Mouse (Mus musculus) brain, embryonic 14.5 days (tissue): ENCODE measurements at regions not wholly inside any gene's neighbourhood (a gene's known extent, or its start where the extent isn't known, plus 50 kb on each side); places are given as distances from the start of the nearest gene placed in this dataset.

ENCODE experiments used
- CTCF ChIP-seq: fragments of 200-500 bp; IDR thresholded peaks from 2 replicates; pipeline ENCODE4 v1.5.1; 2012; ENCODE audit warnings: inconsistent platforms, mild to moderate bottlenecking, moderate library complexity, borderline replicate concordance; ENCODE audit not compliant: insufficient read depth, insufficient read length; ENCODE audit errors: extremely low read depth
- POLR2A ChIP-seq: fragments of 200-500 bp; IDR thresholded peaks from 2 replicates; pipeline ENCODE4 v1.6.1; 2012; ENCODE audit warnings: mild to moderate bottlenecking, inconsistent platforms, borderline replicate concordance; ENCODE audit not compliant: poor library complexity, insufficient read depth, insufficient read length, severe bottlenecking; ENCODE audit errors: extremely low read depth

DNA sequence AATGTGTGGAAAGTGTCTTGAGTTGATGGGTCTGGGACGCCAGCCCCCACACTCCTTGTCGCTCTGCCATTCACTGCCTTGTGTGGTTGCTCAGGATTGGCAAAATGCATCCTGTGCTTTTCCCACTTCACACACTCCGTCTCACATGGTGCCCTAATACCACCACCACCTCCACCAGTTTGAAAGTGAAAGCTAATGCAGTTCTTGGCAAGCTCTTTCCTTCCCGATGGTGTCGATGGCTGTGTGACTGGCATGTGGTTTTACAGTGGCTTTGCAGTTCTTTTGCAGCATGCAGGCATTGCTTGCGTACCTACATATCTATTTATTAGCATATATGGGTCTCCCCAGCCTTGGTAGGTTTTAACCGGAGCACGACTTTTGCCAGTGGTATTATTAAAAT is 152.7 kb downstream of the Wnt5a start:
- TF ChIP-seq CTCF = no peak
- TF ChIP-seq POLR2A = no peak
